Mouse (Mus musculus) liver, embryonic 14.5 days (tissue): ENCODE measurements around the gene Tmem270.

Experiments
- CTCF ChIP-seq: IDR thresholded peaks from 2 replicates; pipeline ENCODE4 v1.5.1; 2016; ENCODE audit warnings: antibody characterized with exemption, low read depth, control low read depth
- EP300 ChIP-seq: IDR thresholded peaks from 2 replicates; pipeline ENCODE4 v1.6.1; 2016; ENCODE audit warnings: antibody characterized with exemption, low read depth

DNA sequence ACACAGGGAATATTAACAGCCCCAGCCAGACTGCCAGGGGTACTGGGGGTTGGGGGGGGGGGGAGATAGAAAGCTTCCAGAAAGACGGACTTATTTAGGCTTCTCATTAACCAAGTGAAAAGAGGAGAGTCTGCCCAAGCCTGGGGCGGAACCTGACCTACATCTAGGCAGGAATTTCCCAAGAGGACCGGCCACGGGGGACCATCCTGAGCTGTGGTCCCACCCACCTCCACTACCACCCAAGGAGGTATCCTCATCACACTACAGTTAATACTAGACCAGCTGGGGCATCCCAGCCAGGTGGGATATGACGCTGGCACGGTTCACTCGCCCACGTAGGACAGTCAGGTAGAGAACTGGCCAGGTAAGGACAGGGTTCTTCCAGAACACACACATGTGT, 33.5 kb downstream of the Tmem270 start:
- TF ChIP-seq CTCF: no peak
- TF ChIP-seq EP300: no peak
